Mouse (Mus musculus) limb, embryonic 11.5 days (tissue): ENCODE data around the gene Hadha. TPM values are rescaled to one million over a fixed set of nuclear protein-coding genes. Genes with fewer than 3 reads are reported as not detected.

Source experiments
- ATAC-seq: fragments of 200-750 bp; cut with Nextera tagmentation; 2 replicates; pipeline ENCODE4 v1.8.0; 2017; ENCODE audit warnings: low read depth; ENCODE audit not compliant: insufficient number of reproducible peaks, low FRiP score, low TSS enrichment
- DNase-seq: peaks from one replicate; pipeline ENCODE4 v3.0.0-alpha.2; 2015; ENCODE audit warnings: low spot score
- H3K27ac ChIP-seq: fragments of 300-500 bp; sonication (generic); replicated peaks from 2 replicates; pipeline ENCODE4 v1.5.1; 2014; ENCODE audit warnings: low read depth, mild to moderate bottlenecking, low read length
- H3K27me3 ChIP-seq: fragments of 300-500 bp; sonication (generic); 2 replicates; pipeline ENCODE4 v1.6.1; 2014; ENCODE audit warnings: mild to moderate bottlenecking, low read length, mixed read lengths; ENCODE audit not compliant: control insufficient read depth, insufficient read depth
- H3K36me3 ChIP-seq: fragments of 300-500 bp; sonication (generic); 2 replicates; pipeline ENCODE4 v1.6.1; 2014; ENCODE audit warnings: mild to moderate bottlenecking, low read length, moderate library complexity, mixed read lengths; ENCODE audit not compliant: control insufficient read depth, insufficient read depth
- H3K4me1 ChIP-seq: fragments of 300-500 bp; sonication (generic); 2 replicates; pipeline ENCODE4 v1.6.1; 2014; ENCODE audit warnings: low read length, mixed read lengths; ENCODE audit not compliant: control insufficient read depth, insufficient read depth
- H3K4me2 ChIP-seq: fragments of 300-500 bp; sonication (generic); 2 replicates; pipeline ENCODE4 v1.6.1; 2014; ENCODE audit warnings: low read depth, mild to moderate bottlenecking, moderate library complexity; ENCODE audit not compliant: severe bottlenecking
- H3K4me3 ChIP-seq: fragments of 300-500 bp; sonication (generic); 2 replicates; pipeline ENCODE4 v1.5.1; 2014; ENCODE audit warnings: low read depth, low read length
- H3K9ac ChIP-seq: fragments of 300-500 bp; sonication (generic); 2 replicates; pipeline ENCODE4 v1.6.1; 2014; ENCODE audit warnings: mild to moderate bottlenecking, low read length
- H3K9me3 ChIP-seq: fragments of 300-500 bp; sonication (generic); 2 replicates; pipeline ENCODE4 v1.6.1; 2016; ENCODE audit warnings: low read length; ENCODE audit not compliant: control insufficient read depth
- WGBS: fragments of 180-500 bp; shearing (Covaris S2); extraction: QIAGEN DNeasy Blood & Tissue Kit; methylation state at CpG from one replicate; pipeline ENCODE4 v1.1.7; 2014; 5-methylcytosine and 5-hydroxymethylcytosine counted together
- polyA plus RNA-seq: library from polyadenylated mRNA; unstranded; fragments of >200 nt; fragmentation: Nextera tagmentation; extraction: Ambion mirVana; gene quantifications from 2 replicates; pipeline ENCODE4 v1.2.1, GENCODE M21; 2014

Hadha gene
- polyA plus RNA-seq, 1 experiment from 2014 or later: 97.1 TPM

DNA sequence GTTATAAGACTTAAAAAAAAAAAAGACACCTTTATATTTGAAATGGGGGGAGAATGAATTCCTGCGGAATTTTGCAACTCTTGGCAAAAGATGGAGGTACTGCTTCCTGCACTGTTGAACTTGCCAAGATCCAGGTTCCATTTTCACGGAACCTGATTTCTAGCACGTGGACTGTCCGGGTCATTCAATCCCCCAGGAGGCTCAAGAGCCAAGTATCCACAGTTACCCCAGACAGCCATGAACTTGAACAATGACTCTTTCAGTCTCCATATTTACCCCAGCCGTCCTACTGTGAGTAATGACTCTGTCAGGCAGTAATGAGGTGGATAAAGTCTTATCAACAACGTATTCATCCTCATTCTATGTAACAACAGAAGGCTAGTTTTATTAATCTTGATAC lies 8.4 kb downstream of the Hadha start:
- Histone ChIP-seq H3K4me1 (no peaks in the 10 kb centered on the region), H3K4me2 (no peak overlapping the region), H3K9me3 (no peaks in the 10 kb centered on the region), H3K27ac (no peak overlapping the region), H3K36me3 (peaks cover 3% of the 10 kb centered on the region; the same call in 1 of the 2 replicates), H3K9ac (no peak overlapping the region), H3K27me3 (no peaks in the 10 kb centered on the region), H3K4me3 (no peak overlapping the region)
- WGBS: 94% methylated on average over 6 of the region's 6 CpGs
- DNase-seq: no peak
- ATAC-seq: no peak

DNA sequence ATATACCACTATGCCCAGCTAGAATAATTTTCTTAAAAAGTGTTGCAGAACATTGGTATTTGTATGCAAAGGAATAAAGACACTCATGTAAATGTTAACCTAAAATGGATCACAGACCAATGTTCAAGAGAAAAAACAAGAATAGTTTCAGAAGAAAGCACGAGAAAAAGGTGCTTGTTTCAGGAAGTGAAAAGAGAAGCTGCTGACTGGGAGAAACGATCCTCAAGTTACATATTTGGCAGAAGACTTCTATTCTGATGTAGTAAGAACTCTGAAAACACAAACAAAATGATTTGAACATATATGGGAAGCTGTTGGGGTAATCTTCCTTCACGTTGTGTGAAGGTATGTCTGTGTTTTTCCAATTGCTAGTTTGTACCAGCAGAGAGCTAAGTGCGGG lies 16.8 kb downstream of the Hadha start:
- H3K27me3 ChIP-seq: no peaks in the 10 kb centered on the region
- H3K4me2 ChIP-seq: no peak overlapping the region
- no peaks in the 10 kb centered on the region for H3K9me3 ChIP-seq
- no peak overlapping the region for H3K9ac ChIP-seq
- H3K36me3 ChIP-seq: peaks cover 7% of the 10 kb centered on the region; the same call in 1 of the 2 replicates
- 88% methylated on average over 4 of the region's 4 CpGs for WGBS
- H3K4me3 ChIP-seq: no peak overlapping the region
- DNase-seq (no peak), ATAC-seq (no peak)
- no peaks in the 10 kb centered on the region for H3K4me1 ChIP-seq
- H3K27ac ChIP-seq: no peak overlapping the region

DNA sequence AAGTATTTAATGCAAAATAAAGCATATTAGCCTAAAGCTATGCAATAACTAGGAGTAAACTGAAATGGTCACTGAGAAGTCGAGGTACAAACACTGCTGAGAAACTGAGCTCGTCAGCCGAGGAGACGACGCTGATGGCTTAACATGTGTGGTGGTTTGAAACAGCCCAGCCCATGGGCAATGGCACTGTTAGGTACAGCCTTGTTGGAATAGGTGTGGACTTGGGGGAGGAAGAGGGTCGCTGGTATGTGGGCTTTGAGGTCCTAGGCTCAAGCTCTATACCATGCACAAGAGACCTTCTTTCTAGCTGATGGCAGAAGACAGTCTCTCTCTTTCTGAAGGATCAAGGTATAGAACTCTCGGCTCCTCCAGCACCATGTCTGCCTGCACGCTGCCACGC lies 17.7 kb downstream of the Hadha start:
- ATAC-seq (no peak), DNase-seq (no peak)
- Histone ChIP-seq H3K27me3 (no peaks in the 10 kb centered on the region), H3K4me3 (no peak overlapping the region), H3K27ac (no peak overlapping the region), H3K4me1 (no peaks in the 10 kb centered on the region), H3K36me3 (peaks cover 6% of the 10 kb centered on the region; the same call in 1 of the 2 replicates), H3K9ac (no peak overlapping the region), H3K4me2 (no peak overlapping the region), H3K9me3 (no peaks in the 10 kb centered on the region)
- WGBS: 91% methylated on average over 9 of the region's 9 CpGs

DNA sequence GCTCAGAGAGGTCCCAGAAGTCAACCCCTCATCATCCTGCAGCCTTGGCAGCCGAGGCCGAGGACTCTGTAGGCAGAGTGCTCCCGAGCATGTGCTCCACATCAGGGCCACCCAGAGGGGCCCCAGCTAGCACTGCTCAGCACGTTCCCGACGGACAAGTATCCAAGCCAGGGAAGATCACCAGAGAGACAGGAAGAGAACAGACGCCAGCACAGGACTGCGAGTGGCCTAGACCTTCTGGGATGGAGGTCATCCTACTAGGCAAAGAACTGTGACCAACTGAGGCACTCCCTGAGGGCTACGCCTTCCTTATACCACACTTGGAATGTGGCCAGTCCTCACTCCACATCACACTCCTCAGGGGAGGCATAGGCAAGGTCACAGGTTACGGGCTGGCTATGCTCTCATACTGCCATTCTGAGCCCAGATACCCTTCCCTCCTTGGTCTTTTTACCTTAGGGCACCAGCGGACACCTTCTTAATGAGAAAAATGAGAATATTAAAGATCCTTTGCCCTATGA lies 19.2 kb downstream of the Hadha start:
- 91% methylated on average over 11 of the region's 11 CpGs for WGBS
- Histone ChIP-seq H3K36me3 (peaks cover 4% of the 10 kb centered on the region; the same call in 1 of the 2 replicates), H3K27ac (no peak overlapping the region), H3K4me2 (no peak overlapping the region), H3K27me3 (no peaks in the 10 kb centered on the region), H3K4me1 (no peaks in the 10 kb centered on the region), H3K4me3 (no peak overlapping the region), H3K9me3 (no peaks in the 10 kb centered on the region), H3K9ac (no peak overlapping the region)
- DNase-seq (no peak), ATAC-seq (no peak)

DNA sequence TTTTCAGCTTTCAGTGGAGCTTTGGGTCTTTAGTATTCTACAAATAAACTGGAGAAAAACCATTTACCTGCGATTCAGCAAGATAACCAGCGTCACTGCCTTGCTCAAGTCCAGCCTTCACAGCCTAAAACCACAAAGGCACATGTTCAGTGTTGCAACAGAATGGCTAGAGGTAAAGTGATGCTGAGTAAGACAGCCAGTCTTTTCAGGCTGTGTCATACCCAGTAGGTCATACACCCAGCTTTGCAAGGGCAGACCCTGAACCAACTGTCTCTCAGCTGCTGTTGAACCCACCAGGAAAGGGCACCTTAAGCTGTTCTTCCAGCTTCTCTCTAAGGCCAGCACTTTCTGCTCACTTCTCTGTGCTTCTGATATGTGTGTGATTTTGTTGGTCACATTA lies 22.8 kb downstream of the Hadha start:
- no peaks in the 10 kb centered on the region for H3K27me3 ChIP-seq
- H3K9me3 ChIP-seq: no peaks in the 10 kb centered on the region
- H3K4me2 ChIP-seq: no peak overlapping the region
- DNase-seq (no peak), ATAC-seq (no peak)
- WGBS: 95% methylated on average over 2 of the region's 2 CpGs
- H3K27ac ChIP-seq: no peak overlapping the region
- no peaks in the 10 kb centered on the region for H3K4me1 ChIP-seq
- H3K4me3 ChIP-seq: no peak overlapping the region
- no peak overlapping the region for H3K9ac ChIP-seq
- H3K36me3 ChIP-seq: peaks cover 6% of the 10 kb centered on the region

DNA sequence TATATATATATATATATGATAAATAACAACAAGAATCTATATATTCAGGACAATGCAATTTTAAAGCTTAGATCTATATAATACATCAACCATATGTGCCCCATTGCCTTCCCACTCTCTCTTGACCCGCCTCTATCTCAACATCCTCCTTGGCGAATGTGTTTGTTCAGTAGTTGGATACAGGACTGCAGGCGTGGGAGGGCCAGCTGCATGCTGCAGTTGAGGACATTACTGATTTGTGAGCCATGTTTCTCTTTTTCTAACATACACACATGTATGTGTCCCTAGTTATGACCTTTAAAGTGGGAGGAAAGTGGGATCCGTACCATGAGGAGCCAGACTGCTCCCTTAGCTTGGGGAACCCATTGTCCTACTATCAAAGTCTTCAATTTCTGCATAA lies 23.7 kb downstream of the Hadha start:
- ATAC-seq (no peak), DNase-seq (no peak)
- H3K4me3 ChIP-seq: no peak overlapping the region
- WGBS: 94% methylated on average over 4 of the region's 4 CpGs
- no peaks in the 10 kb centered on the region for H3K27me3 ChIP-seq
- no peak overlapping the region for H3K27ac ChIP-seq
- no peaks in the 10 kb centered on the region for H3K9me3 ChIP-seq
- no peaks in the 10 kb centered on the region for H3K4me1 ChIP-seq
- H3K4me2 ChIP-seq: no peak overlapping the region
- peaks cover 6% of the 10 kb centered on the region for H3K36me3 ChIP-seq
- H3K9ac ChIP-seq: no peak overlapping the region

DNA sequence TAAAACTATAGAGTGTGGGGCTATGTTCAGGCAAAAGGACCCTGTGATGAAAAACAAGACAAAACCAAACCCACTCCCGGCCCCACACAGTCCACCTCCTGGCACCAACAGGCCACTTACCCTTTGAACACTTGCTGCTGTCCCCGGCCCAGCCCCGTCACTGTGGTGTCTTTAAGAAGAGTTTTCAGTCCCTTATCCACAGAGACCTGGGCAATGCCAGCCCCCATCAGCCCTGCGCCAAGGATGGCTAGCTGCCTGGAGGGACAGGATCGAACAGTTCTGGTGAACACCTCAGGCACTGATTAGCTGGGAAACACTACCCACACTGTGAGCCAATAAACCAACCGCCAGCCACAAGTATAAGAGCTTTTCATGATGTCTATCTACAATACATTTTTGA lies 26.3 kb downstream of the Hadha start:
- 94% methylated on average over 6 of the region's 6 CpGs for WGBS
- DNase-seq (no peak), ATAC-seq (no peak)
- Histone ChIP-seq H3K27ac (no peak overlapping the region), H3K4me3 (no peak overlapping the region), H3K4me1 (no peaks in the 10 kb centered on the region), H3K27me3 (no peaks in the 10 kb centered on the region), H3K36me3 (peaks cover 4% of the 10 kb centered on the region; the same call in 1 of the 2 replicates), H3K9ac (no peak overlapping the region), H3K9me3 (no peaks in the 10 kb centered on the region), H3K4me2 (no peak overlapping the region)

DNA sequence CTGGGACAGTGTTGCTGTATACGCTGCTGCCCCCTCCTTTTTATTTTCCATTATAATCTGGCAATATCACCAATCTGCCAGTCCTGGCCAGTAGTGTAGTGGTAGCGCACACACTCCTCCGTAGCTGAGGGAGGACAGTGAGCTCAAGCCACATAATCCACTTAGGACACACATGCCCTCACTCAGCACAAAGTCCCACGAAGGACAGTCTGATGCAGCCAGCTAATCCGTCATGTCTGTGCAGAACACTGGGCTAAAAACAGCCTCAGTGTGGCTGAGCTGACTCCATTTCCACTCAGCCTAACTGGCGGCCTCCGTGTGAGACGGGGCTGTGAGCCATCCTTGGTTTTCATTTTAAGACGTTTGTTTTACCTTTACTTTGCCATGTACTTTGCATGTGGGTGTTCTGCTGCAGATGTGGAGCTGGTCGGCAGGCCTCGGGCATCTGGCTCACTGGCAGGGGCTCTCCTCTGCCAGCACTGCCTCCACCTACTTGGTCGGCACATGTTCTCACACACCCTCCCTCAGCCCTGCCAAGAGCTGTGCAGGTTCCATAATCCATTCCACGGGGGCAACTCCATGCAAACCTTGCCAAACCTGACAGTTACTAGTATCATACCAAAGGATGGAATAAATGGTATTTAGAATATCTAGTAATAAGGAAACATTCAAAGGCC lies 26.9 kb downstream of the Hadha start:
- H3K27ac ChIP-seq: no peak overlapping the region
- no peaks in the 10 kb centered on the region for H3K4me1 ChIP-seq
- peaks cover 4% of the 10 kb centered on the region for H3K36me3 ChIP-seq
- 91% methylated on average over 13 of the region's 13 CpGs for WGBS
- DNase-seq (no peak), ATAC-seq (no peak)
- H3K4me3 ChIP-seq: no peak overlapping the region
- no peak overlapping the region for H3K9ac ChIP-seq
- no peak overlapping the region for H3K4me2 ChIP-seq
- no peaks in the 10 kb centered on the region for H3K27me3 ChIP-seq
- no peaks in the 10 kb centered on the region for H3K9me3 ChIP-seq

DNA sequence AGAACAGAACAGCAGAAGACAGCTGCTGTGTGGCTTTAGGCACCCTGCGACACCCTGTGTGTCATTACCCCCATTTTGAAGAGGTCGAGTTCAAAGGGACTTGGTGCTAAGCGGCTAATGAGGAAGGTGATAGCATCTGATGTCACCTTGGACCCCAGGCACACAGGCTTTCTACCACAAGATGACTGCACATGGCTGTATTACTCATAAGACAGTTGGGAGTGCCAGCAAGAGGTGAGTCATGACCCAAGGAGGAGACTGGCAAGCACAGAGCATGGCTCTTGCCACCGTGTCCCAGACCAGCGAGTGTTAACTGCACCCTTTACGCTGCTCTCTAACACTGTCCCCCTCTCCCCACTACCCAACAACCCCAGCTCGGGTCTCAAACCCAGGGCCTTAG lies 28.2 kb downstream of the Hadha start:
- H3K4me2 ChIP-seq: no peak overlapping the region
- no peak overlapping the region for H3K9ac ChIP-seq
- H3K27ac ChIP-seq: no peak overlapping the region
- 88% methylated on average over 7 of the region's 7 CpGs for WGBS
- ATAC-seq (no peak), DNase-seq (no peak)
- H3K4me3 ChIP-seq: no peak overlapping the region
- no peaks in the 10 kb centered on the region for H3K9me3 ChIP-seq
- H3K4me1 ChIP-seq: no peaks in the 10 kb centered on the region
- H3K27me3 ChIP-seq: no peaks in the 10 kb centered on the region
- peaks cover 2% of the 10 kb centered on the region for H3K36me3 ChIP-seq
